Mouse (Mus musculus) hindbrain, embryonic 14.5 days (tissue): ENCODE results near the gene Smc3. TPM values are rescaled to one million over a fixed set of nuclear protein-coding genes. Genes with fewer than 3 reads are reported as not detected.

Experiments used
- ATAC-seq: fragments of 200-750 bp; cut with Nextera tagmentation; 2 replicates; pipeline ENCODE4 v1.8.0; 2017; ENCODE audit warnings: moderate number of reproducible peaks, mild to moderate bottlenecking, moderate TSS enrichment, moderate library complexity; ENCODE audit not compliant: low FRiP score
- DNase-seq: peaks from one replicate; pipeline ENCODE4 v3.0.0-alpha.2; 2015; ENCODE audit warnings: low spot score
- H3K27ac ChIP-seq: fragments of 300-500 bp; sonication (generic); 2 replicates; pipeline ENCODE4 v1.5.1; 2014; ENCODE audit warnings: mild to moderate bottlenecking, moderate library complexity
- H3K27me3 ChIP-seq: fragments of 300-500 bp; sonication (generic); 2 replicates; pipeline ENCODE4 v1.6.1; 2014; ENCODE audit warnings: mild to moderate bottlenecking, low read length, mixed read lengths; ENCODE audit not compliant: control insufficient read depth, insufficient read depth
- H3K36me3 ChIP-seq: fragments of 300-500 bp; sonication (generic); replicated peaks from 2 replicates; pipeline ENCODE4 v1.6.1; 2014; ENCODE audit not compliant: control insufficient read depth, insufficient read depth
- H3K4me1 ChIP-seq: fragments of 300-500 bp; sonication (generic); replicated peaks from 2 replicates; pipeline ENCODE4 v1.6.1; 2014; ENCODE audit warnings: antibody characterized with exemption, low read length, mixed read lengths; ENCODE audit not compliant: control insufficient read depth, insufficient read depth
- H3K4me2 ChIP-seq: fragments of 300-500 bp; sonication (generic); replicated peaks from 2 replicates; pipeline ENCODE4 v1.6.1; 2014; ENCODE audit warnings: mild to moderate bottlenecking, moderate library complexity
- H3K4me3 ChIP-seq: fragments of 300-500 bp; sonication (generic); replicated peaks from 2 replicates; pipeline ENCODE4 v1.5.1; 2014; ENCODE audit warnings: mild to moderate bottlenecking, low read length
- H3K9ac ChIP-seq: fragments of 300-500 bp; sonication (generic); 2 replicates; pipeline ENCODE4 v1.6.1; 2014
- H3K9me3 ChIP-seq: fragments of 300-500 bp; sonication (generic); 2 replicates; pipeline ENCODE4 v1.6.1; 2016; ENCODE audit warnings: low read length; ENCODE audit not compliant: control insufficient read depth
- WGBS: fragments of 180-500 bp; shearing (Covaris S2); extraction: QIAGEN DNeasy Blood & Tissue Kit; methylation state at CpG from one replicate; pipeline ENCODE4 v1.1.7; 2014; 5-methylcytosine and 5-hydroxymethylcytosine counted together
- polyA plus RNA-seq: library from polyadenylated mRNA; unstranded; fragments of >200 nt; fragmentation: Nextera tagmentation; extraction: Ambion mirVana; gene quantifications from 2 replicates; pipeline ENCODE4 v1.2.1, GENCODE M21; 2014

The Smc3 gene
- polyA plus RNA-seq, 1 experiment from 2014 or later = 53.1 TPM

DNA sequence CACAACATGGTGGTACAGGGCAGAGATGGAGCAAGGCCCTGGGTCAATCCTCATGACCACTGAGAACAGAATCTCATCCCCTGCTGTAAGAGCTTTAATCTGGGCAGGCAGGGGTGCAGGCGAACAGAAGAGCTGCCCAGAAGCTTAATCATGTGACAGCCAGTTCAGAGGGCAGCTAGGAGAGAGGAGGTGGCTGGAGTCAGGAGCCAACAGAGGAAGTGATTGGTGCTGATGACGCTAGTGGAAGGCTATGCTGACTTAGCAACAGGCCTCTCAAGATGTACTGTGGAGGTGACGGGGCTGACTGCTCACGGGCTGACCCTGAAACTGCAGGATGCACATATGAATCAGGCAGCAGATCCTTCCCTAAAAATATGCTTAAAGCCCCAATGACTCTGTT lies 36.0 kb upstream of the Smc3 start:
- Histone ChIP-seq H3K27ac (no peak overlapping the region), H3K9ac (no peak overlapping the region), H3K36me3 (no peaks in the 10 kb centered on the region), H3K27me3 (no peaks in the 10 kb centered on the region), H3K4me1 (no peaks in the 10 kb centered on the region), H3K4me2 (no peak overlapping the region), H3K9me3 (no peaks in the 10 kb centered on the region), H3K4me3 (no peak overlapping the region)
- ATAC-seq (no peak), DNase-seq (no peak)
- WGBS = 57% methylated on average over 4 of the region's 4 CpGs

DNA sequence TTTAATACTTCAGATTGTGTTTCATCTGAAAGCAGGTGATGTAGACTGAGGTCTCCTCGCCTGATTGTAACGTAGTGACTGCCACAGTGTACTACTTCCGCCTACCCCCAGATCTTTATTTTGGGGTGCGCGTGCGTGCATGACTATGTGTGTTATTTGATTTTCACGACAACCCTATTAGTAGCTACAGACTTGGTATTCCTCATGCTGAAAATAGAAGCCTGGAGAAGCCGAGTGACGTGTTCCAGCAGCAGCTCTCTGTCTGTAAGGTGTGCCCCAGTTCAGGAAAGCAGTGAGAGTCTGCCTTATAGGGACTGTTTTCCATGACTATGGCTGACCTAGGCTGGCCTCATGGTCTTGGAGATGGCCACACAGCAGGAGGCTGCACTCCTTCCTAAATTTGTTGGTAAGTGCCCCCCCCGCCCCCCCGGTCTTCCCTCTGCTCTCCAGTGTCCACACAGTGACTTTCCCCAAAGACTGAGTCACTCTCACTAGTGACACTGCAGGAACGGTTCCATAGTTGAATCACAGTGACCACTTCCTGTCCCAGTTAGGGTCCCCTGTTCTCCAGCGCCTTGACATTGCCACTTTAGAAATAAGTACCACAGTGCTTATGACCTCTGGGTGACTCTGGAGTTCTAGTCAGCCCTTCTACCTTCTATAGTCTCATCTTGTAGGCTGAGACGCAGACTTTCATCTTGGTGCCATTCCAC lies 34.5 kb upstream of the Smc3 start:
- Histone ChIP-seq H3K9ac (no peak overlapping the region), H3K9me3 (no peaks in the 10 kb centered on the region), H3K36me3 (no peaks in the 10 kb centered on the region), H3K27ac (no peak overlapping the region), H3K27me3 (no peaks in the 10 kb centered on the region), H3K4me1 (no peaks in the 10 kb centered on the region), H3K4me2 (no peak overlapping the region), H3K4me3 (no peak overlapping the region)
- 95% methylated on average over 14 of the region's 14 CpGs for WGBS
- no peak for ATAC-seq
- DNase-seq = no peak

DNA sequence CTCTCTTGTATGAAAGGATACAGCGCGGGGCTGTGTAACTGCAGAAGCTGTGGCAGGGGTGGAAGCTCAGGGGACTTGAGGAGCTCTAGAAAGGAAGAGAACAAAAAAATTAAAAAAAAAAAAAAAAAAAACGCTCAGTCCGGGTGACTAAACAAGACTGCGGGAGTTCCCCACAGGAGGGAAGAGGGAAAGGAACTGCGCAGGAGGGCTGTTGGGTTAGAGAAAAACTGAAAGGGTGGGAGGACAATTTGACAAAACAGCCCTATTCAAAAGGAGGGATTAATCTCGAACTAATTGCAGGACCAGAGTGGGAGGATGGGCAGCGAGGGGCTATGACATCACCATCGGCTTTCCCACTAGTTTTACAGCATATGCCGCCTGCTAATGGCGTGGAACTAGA lies 32.3 kb upstream of the Smc3 start:
- peak; percentile 32 for DNase-seq
- no peaks in the 10 kb centered on the region for H3K36me3 ChIP-seq
- peak overlapping the region; percentile 28; the same call in 1 of the 2 replicates for H3K9ac ChIP-seq

DNA sequence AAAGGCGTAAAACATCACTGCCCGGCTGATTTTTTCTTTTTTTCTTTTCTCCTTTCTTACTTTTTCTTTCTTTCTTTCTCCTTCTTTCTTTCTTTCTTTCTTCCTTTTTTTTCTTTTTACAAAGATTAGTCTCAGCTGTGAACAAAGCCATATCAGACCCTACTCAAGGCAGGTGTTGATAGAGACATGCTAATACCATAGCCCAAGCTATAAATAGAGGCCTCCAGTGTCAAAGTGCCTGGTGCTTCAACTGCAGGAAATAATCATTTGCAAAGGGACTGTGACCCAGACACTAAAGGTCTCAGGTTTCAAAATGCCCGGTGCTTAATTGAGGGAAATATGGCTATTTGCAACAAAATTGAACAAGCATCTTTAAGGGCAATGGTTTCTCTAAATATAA lies 31.6 kb upstream of the Smc3 start:
- Histone ChIP-seq H3K36me3 (no peaks in the 10 kb centered on the region), H3K9me3 (no peaks in the 10 kb centered on the region), H3K27me3 (no peaks in the 10 kb centered on the region), H3K4me2 (no peak overlapping the region), H3K27ac (no peak overlapping the region), H3K9ac (no peak overlapping the region), H3K4me3 (no peak overlapping the region), H3K4me1 (no peaks in the 10 kb centered on the region)
- 88% methylated on average over 3 of the region's 3 CpGs for WGBS
- DNase-seq = no peak
- no peak for ATAC-seq

More for the DNA sequence above, 32.3 kb upstream of the Smc3 start:
- Histone ChIP-seq H3K27me3 (no peaks in the 10 kb centered on the region), H3K27ac (no peak overlapping the region), H3K4me1 (no peaks in the 10 kb centered on the region), H3K4me2 (peak overlapping the region; percentile 17), H3K4me3 (peak overlapping the region; percentile 9; the same call in 1 of the 2 replicates), H3K9me3 (no peaks in the 10 kb centered on the region)
- ATAC-seq = no peak; the same call in 1 of the 2 replicates
- WGBS = 12% methylated on average over 11 of the region's 11 CpGs

DNA sequence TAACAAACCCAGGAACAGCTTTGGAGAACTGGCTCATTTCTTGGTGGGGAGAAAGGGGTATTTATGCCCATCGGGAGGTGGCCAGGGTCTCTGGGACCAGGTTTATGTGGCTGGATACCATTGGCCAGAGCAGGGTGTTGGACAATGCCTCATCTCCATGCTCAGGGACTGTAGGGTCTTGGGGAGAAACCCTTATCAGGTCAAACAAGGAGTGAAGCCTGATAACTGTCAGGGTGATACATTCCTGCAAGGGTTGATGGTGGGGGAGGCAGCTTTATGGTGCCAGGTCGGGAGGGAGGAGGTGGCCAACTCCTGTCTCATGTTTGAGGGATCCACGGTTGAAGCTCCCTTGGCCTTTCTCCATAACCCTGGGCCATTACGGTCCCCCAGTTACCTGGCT lies 29.1 kb upstream of the Smc3 start:
- Histone ChIP-seq H3K4me2 (no peak overlapping the region), H3K36me3 (no peaks in the 10 kb centered on the region), H3K27ac (no peak overlapping the region), H3K4me1 (no peaks in the 10 kb centered on the region), H3K4me3 (no peak overlapping the region), H3K9ac (no peak overlapping the region), H3K9me3 (no peaks in the 10 kb centered on the region), H3K27me3 (no peaks in the 10 kb centered on the region)
- 93% methylated on average over 4 of the region's 4 CpGs for WGBS
- ATAC-seq (no peak), DNase-seq (no peak)

DNA sequence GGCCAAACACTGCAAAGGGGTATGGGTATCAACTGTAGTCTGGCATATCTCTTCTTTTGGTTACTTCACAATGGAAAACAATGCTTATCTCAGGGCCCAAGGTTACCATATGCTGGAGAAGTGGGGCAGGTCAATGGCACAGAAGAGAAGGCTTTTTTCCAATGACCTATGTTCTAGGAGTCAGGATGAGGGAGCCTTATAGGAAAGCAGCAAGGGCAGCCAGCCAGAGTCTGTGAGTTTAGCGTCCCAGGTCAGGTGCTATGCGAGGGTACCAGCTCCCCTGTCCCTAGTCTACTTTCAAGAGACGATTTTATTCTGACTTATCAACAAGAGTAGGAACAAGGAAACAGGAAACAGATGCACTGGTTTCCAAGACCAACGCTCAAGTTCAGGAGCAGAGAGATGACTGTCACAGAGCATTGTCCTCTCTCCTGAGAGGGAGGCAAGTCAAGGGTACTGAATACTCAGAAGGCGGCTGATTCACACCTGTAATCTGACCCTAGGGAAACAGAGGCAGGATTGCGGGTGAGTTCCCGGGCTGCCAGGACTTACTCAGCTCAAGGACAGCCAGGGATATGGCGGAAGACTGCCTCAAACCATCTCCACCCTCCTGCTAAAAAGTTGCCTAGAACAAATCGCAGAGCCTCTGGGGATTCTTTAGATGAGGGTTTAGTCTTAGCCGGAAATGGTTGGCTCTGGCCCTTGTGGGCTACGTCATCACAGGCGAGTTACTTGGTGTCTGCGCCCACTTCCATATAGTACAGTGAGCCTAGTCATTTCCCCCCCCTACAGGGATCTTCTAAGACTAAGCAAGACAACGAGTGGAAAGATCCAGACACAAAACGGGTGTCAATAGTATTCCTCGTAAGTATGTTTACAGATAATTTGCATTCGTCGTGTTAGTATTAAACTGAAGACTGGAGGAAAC lies 28.4 kb upstream of the Smc3 start:
- H3K4me3 ChIP-seq = no peak overlapping the region

DNA sequence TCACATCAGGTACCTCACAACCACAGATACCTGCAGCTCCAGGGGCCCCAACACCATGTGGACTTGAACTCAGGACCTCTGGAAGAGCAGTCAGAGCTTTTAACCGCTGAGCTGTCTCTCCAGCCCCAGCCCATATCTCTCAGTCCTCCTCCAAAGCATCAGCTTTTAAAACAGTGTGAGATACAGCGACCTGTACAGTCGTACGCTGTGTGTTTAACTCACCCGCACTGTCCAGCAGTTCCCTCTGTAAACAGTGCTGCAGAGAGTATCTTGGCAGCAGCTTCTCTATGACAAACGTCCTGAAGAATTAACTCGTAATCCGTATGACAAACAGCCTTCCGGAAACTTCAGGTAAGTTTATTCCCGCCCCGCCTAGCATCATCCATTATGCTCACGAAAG lies 27.6 kb upstream of the Smc3 start:
- H3K9me3 ChIP-seq = no peaks in the 10 kb centered on the region
- H3K27ac ChIP-seq = no peak overlapping the region
- no peak for DNase-seq
- H3K4me2 ChIP-seq = no peak overlapping the region
- H3K27me3 ChIP-seq = no peaks in the 10 kb centered on the region
- no peaks in the 10 kb centered on the region for H3K4me1 ChIP-seq
- H3K9ac ChIP-seq = no peak overlapping the region
- no peaks in the 10 kb centered on the region for H3K36me3 ChIP-seq
- no peak for ATAC-seq
- no peak overlapping the region for H3K4me3 ChIP-seq
- WGBS = 89% methylated on average over 12 of the region's 12 CpGs

More for the DNA sequence above, 28.4 kb upstream of the Smc3 start:
- Histone ChIP-seq H3K27me3 (no peaks in the 10 kb centered on the region), H3K4me1 (no peaks in the 10 kb centered on the region), H3K4me2 (no peak overlapping the region), H3K9me3 (no peaks in the 10 kb centered on the region), H3K27ac (no peak overlapping the region), H3K9ac (no peak overlapping the region), H3K36me3 (no peaks in the 10 kb centered on the region)
- DNase-seq = no peak
- 82% methylated on average over 18 of the region's 18 CpGs for WGBS
- ATAC-seq = no peak

DNA sequence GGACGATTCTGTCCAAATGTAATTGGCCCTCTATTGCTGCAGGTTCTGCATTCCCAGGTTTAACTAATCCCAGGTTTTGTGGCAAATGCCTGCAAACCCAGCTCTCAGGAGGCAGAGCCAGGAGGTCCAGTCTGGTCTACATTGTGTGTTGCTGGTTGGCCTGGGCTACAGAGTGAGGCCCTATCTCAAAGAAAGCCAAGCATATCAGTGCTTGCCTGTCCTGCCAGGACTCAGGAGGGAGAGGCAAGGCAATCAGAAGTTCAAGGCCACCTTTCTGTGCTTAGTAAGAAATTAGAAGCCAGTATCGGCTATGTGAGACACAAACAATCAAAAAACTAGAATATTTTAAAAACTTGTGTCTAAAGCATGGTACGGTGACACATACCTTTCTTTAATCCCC lies 27.0 kb upstream of the Smc3 start:
- H3K4me2 ChIP-seq = no peak overlapping the region
- 92% methylated on average over 3 of the region's 3 CpGs for WGBS
- no peaks in the 10 kb centered on the region for H3K9me3 ChIP-seq
- no peak overlapping the region for H3K9ac ChIP-seq
- no peak overlapping the region for H3K27ac ChIP-seq
- no peak overlapping the region for H3K4me3 ChIP-seq
- DNase-seq = no peak
- no peaks in the 10 kb centered on the region for H3K4me1 ChIP-seq
- H3K27me3 ChIP-seq = no peaks in the 10 kb centered on the region
- H3K36me3 ChIP-seq = no peaks in the 10 kb centered on the region
- ATAC-seq = no peak

DNA sequence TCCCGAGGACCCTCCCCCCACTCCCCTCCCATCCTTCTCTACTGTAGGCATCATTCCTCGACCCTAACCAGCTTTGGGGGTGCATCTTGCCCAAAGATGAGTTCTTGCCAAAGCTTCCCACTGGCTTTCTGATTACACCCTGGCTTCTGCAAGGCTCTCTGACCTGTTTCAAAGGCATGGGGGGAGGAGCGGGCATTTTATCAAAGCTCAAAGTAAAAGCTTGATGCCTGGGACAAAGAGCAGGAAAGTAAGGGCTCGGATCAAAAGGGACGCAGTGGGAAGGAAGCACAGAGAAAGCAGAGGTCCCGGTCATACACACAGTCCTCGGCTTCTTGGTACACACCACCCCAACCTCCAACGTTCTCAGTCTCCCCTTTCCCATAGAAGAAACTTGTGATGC lies 26.1 kb upstream of the Smc3 start:
- 39% methylated on average over 8 of the region's 8 CpGs for WGBS
- no peak overlapping the region for H3K27ac ChIP-seq
- H3K4me1 ChIP-seq = no peaks in the 10 kb centered on the region
- ATAC-seq (no peak), DNase-seq (no peak)
- H3K36me3 ChIP-seq = no peaks in the 10 kb centered on the region
- no peak overlapping the region for H3K9ac ChIP-seq
- H3K27me3 ChIP-seq = no peaks in the 10 kb centered on the region
- H3K4me2 ChIP-seq = no peak overlapping the region
- H3K4me3 ChIP-seq = no peak overlapping the region
- H3K9me3 ChIP-seq = no peaks in the 10 kb centered on the region
